Mouse (Mus musculus) heart, embryonic 12.5 days (tissue): ENCODE results near the gene Bcl7b. TPM values are rescaled to one million over a fixed set of nuclear protein-coding genes. Genes with fewer than 3 reads are reported as not detected.
"Not testable (repeated sequence)": the region's sequence is repeated elsewhere in the genome, so short reads cannot be mapped to it uniquely, and the experiment has no call there.

ENCODE experiments used
- ATAC-seq: fragments of 200-750 bp; cut with Nextera tagmentation; 2 replicates; pipeline ENCODE4 v1.8.0; 2017; ENCODE audit warnings: moderate TSS enrichment, moderate library complexity; ENCODE audit not compliant: insufficient number of reproducible peaks, low FRiP score
- H3K27ac ChIP-seq: fragments of 300-500 bp; sonication (generic); 2 replicates; pipeline ENCODE4 v1.5.1; 2016; ENCODE audit warnings: mild to moderate bottlenecking, moderate library complexity; ENCODE audit not compliant: poor library complexity, severe bottlenecking
- H3K27me3 ChIP-seq: fragments of 300-500 bp; sonication (generic); replicated peaks from 2 replicates; pipeline ENCODE4 v1.6.1; 2016; ENCODE audit warnings: mild to moderate bottlenecking, moderate library complexity
- H3K36me3 ChIP-seq: fragments of 300-500 bp; sonication (generic); 2 replicates; pipeline ENCODE4 v1.6.1; 2016; ENCODE audit warnings: mild to moderate bottlenecking, moderate library complexity
- H3K4me1 ChIP-seq: fragments of 300-500 bp; sonication (generic); replicated peaks from 2 replicates; pipeline ENCODE4 v1.6.1; 2016; ENCODE audit warnings: mild to moderate bottlenecking
- H3K4me2 ChIP-seq: fragments of 300-500 bp; sonication (generic); 2 replicates; pipeline ENCODE4 v1.6.1; 2016; ENCODE audit warnings: mild to moderate bottlenecking, moderate library complexity
- H3K4me3 ChIP-seq: fragments of 300-500 bp; sonication (generic); 2 replicates; pipeline ENCODE4 v1.5.1; 2016; ENCODE audit warnings: mild to moderate bottlenecking
- H3K9ac ChIP-seq: fragments of 300-500 bp; sonication (generic); 2 replicates; pipeline ENCODE4 v1.6.1; 2016; ENCODE audit warnings: mild to moderate bottlenecking, moderate library complexity
- H3K9me3 ChIP-seq: fragments of 300-500 bp; sonication (generic); replicated peaks from 2 replicates; pipeline ENCODE4 v1.6.1; 2016; ENCODE audit warnings: mild to moderate bottlenecking, moderate library complexity
- WGBS: fragments of 180-500 bp; shearing (Covaris S2); methylation state at CpG from one replicate; pipeline ENCODE4 v1.1.7; 2016; 5-methylcytosine and 5-hydroxymethylcytosine counted together
- microRNA-seq: library from miRNA; unstranded; fragments of <30 nt; microRNA quantifications from one replicate; pipeline ENCODE4, GENCODE M21; 2017
- polyA plus RNA-seq: library from polyadenylated mRNA; unstranded; fragments of >200 nt; fragmentation: Nextera tagmentation; extraction: Ambion mirVana; gene quantifications from 2 replicates; pipeline ENCODE4 v1.2.1, GENCODE M21; 2016

Bcl7b gene
- polyA plus RNA-seq, 1 experiment from 2014 or later: 34.2 TPM

- Histone ChIP-seq H3K4me3 (no peak overlapping the region), H3K36me3 (peaks cover 86% of the 10 kb centered on the region), H3K4me1 (0 out of 2 replicates have a peak, but pooled peaks cover 4% of the 10 kb centered on the region), H3K4me2 (no peak overlapping the region), H3K9me3 (no peaks in the 10 kb centered on the region), H3K27me3 (no peaks in the 10 kb centered on the region), H3K27ac (peak overlapping the region; percentile 27; the same call in 1 of the 2 replicates), H3K9ac (no peak overlapping the region)
- no peak for ATAC-seq
- 64% methylated on average over 6 of the region's 6 CpGs for WGBS
These were observed 48.8 kb downstream of the Bcl7b start for GRCm38 (mm10) chr5:135216871-135217270.

GRCm38 (mm10) chr5:135220941-135221340 lies 52.9 kb downstream of the Bcl7b start:
- no peak for ATAC-seq
- Histone ChIP-seq H3K4me1 (0 out of 2 replicates have a peak, but pooled peaks cover 4% of the 10 kb centered on the region), H3K4me3 (no peak overlapping the region), H3K36me3 (peaks cover 88% of the 10 kb centered on the region), H3K9ac (no peak overlapping the region), H3K9me3 (no peaks in the 10 kb centered on the region), H3K27ac (no peak overlapping the region), H3K4me2 (no peak overlapping the region), H3K27me3 (no peaks in the 10 kb centered on the region)

GRCm38 (mm10) chr5:135222066-135222465 lies 54.0 kb downstream of the Bcl7b start:
- no peak for ATAC-seq
- 94% methylated on average over 7 of the region's 7 CpGs for WGBS

GRCm38 (mm10) chr5:135224169-135224568 lies 56.1 kb downstream of the Bcl7b start:
- Histone ChIP-seq H3K36me3 (peaks cover 85% of the 10 kb centered on the region), H3K4me3 (no peak overlapping the region), H3K9ac (no peak overlapping the region), H3K4me1 (no peaks in the 10 kb centered on the region), H3K27ac (no peak overlapping the region), H3K4me2 (no peak overlapping the region), H3K9me3 (no peaks in the 10 kb centered on the region), H3K27me3 (no peaks in the 10 kb centered on the region)
- WGBS: 94% methylated on average over 3 of the region's 3 CpGs
- ATAC-seq: no peak

More at GRCm38 (mm10) chr5:135222066-135222465, 54.0 kb downstream of the Bcl7b start:
- Histone ChIP-seq H3K36me3 (peaks cover 86% of the 10 kb centered on the region), H3K27ac (no peak overlapping the region), H3K27me3 (no peaks in the 10 kb centered on the region), H3K4me3 (no peak overlapping the region), H3K9me3 (no peaks in the 10 kb centered on the region), H3K9ac (no peak overlapping the region), H3K4me1 (no peaks in the 10 kb centered on the region), H3K4me2 (no peak overlapping the region)

- H3K4me1 ChIP-seq, H3K4me3 ChIP-seq, H3K4me2 ChIP-seq, H3K9ac ChIP-seq, H3K9me3 ChIP-seq, ATAC-seq, H3K27me3 ChIP-seq, H3K27ac ChIP-seq: not testable (repeated sequence)
- H3K36me3 ChIP-seq: peaks cover 86% of the 10 kb centered on the region
- 92% methylated on average over 4 of the region's 4 CpGs for whole genome bisulfite sequencing
These were observed 57.8 kb downstream of the Bcl7b start for GRCm38 (mm10) chr5:135225879-135226278.

GRCm38 (mm10) chr5:135230186-135230585 lies 62.1 kb downstream of the Bcl7b start:
- H3K4me2 ChIP-seq: no peak overlapping the region
- no peak overlapping the region for H3K27ac ChIP-seq
- WGBS: 78% methylated on average over 4 of the region's 4 CpGs
- H3K27me3 ChIP-seq: no peaks in the 10 kb centered on the region
- no peaks in the 10 kb centered on the region for H3K4me1 ChIP-seq
- H3K36me3 ChIP-seq: peaks cover 89% of the 10 kb centered on the region
- no peak overlapping the region for H3K4me3 ChIP-seq
- no peaks in the 10 kb centered on the region for H3K9me3 ChIP-seq
- H3K9ac ChIP-seq: no peak overlapping the region
- ATAC-seq: no peak

Small RNA genes within 50 kb of the gene (microRNA-seq; reads per million reads assigned to microRNA genes)
- gene Gm25315: not detected

Other genes starting within 250 kb of the Bcl7b start
- gene Mettl27, start 235.9 kb upstream of the Bcl7b start, polyA plus RNA-seq: 8.6 and 11.1 TPM in 2 replicates
- gene Cldn4, start 221.3 kb upstream of the Bcl7b start, polyA plus RNA-seq: 1.0 and 1.1 TPM in 2 replicates
- 2.5 and 3.2 TPM in 2 replicates for gene Cldn3, start 182.1 kb upstream of the Bcl7b start, polyA plus RNA-seq
- gene Abhd11, start 159.1 kb upstream of the Bcl7b start, polyA plus RNA-seq: 58.1 and 58.3 TPM in 2 replicates
- 12.1 and 13.3 TPM in 2 replicates for gene Stx1a, start 144.8 kb upstream of the Bcl7b start, polyA plus RNA-seq
- 25.0 and 28.4 TPM in 2 replicates for gene Dnajc30, start 104.1 kb upstream of the Bcl7b start, polyA plus RNA-seq
- 63.6 and 68.5 TPM in 2 replicates for gene Bud23, start 103.3 kb upstream of the Bcl7b start, polyA plus RNA-seq
- 4.4 and 4.7 TPM in 2 replicates for gene Vps37d, start 90.0 kb upstream of the Bcl7b start, polyA plus RNA-seq
- gene Mlxipl, start 78.4 kb upstream of the Bcl7b start, polyA plus RNA-seq: 0.59 and 1.0 TPM in 2 replicates
- 26.8 and 27.2 TPM in 2 replicates for gene Tbl2, start 18.6 kb upstream of the Bcl7b start, polyA plus RNA-seq
- gene Baz1b, start 19.0 kb downstream of the Bcl7b start, polyA plus RNA-seq: 37.2 and 38.4 TPM in 2 replicates
- gene Fzd9, start 82.9 kb downstream of the Bcl7b start, polyA plus RNA-seq: 6.5 and 7.7 TPM in 2 replicates
- gene Fkbp6, start 181.8 kb downstream of the Bcl7b start, polyA plus RNA-seq: 0.22 TPM in 1 of 2 replicates, not detected in the other
- gene Trim50, start 185.0 kb downstream of the Bcl7b start, polyA plus RNA-seq: not detected in 2 replicates
- 17.4 and 18.1 TPM in 2 replicates for gene Nsun5, start 201.7 kb downstream of the Bcl7b start, polyA plus RNA-seq
- 14.7 and 16.5 TPM in 2 replicates for gene Pom121, start 226.3 kb downstream of the Bcl7b start, polyA plus RNA-seq